ENCODE assay signal across 23 mouse cellular contexts in genomic region chr7:136196424-136197160, GRCm38 (mm10).
DNase-seq lines count a peak whose midpoint lies in the region; ATAC-seq and TF ChIP-seq lines count a peak whose summit lies in the region.
"Had no signal": no experiment of that assay in that cellular context is flagged by ENCODE, and none has a peak within 500 bp of the region (broad histone marks: within the 10 kb centered on the region; RNA-seq: fewer than 3 reads in every experiment).

No protein-coding gene starts in this region.

- H3K27ac ChIP-seq in forebrain, embryonic 12.5 days: no peak overlapping the region
- no peak overlapping the region for H3K27ac ChIP-seq in forebrain, embryonic 10.5 days
- peak overlapping the region; percentile 47; the same call in 1 of the 2 replicates for H3K27ac ChIP-seq in midbrain, embryonic 13.5 days
- no peak overlapping the region for H3K27ac ChIP-seq in midbrain, embryonic 10.5 days (replicated peaks)
- H3K27ac ChIP-seq in hindbrain, postnatal 0 days: no peak overlapping the region
- H3K27ac ChIP-seq in neural tube, embryonic 15.5 days (replicated peaks): no peak overlapping the region
- H3K27ac ChIP-seq: embryonic facial prominence, embryonic 15.5 days; heart, embryonic 10.5 days; kidney, embryonic 15.5 days; limb, embryonic 12.5 days had no signal

- H3K27me3 ChIP-seq in forebrain, embryonic 12.5 days: 0 out of 2 replicates have a peak, but pooled peaks cover 9% of the 10 kb centered on the region
- no peaks in the 10 kb centered on the region for H3K27me3 ChIP-seq in forebrain, embryonic 10.5 days (ENCODE audit: poor library complexity, severe bottlenecking)
- no peaks in the 10 kb centered on the region for H3K27me3 ChIP-seq in midbrain, embryonic 13.5 days
- no peaks in the 10 kb centered on the region for H3K27me3 ChIP-seq in midbrain, embryonic 10.5 days (ENCODE audit: low read depth, poor library complexity, severe bottlenecking)
- H3K27me3 ChIP-seq in hindbrain, postnatal 0 days (ENCODE audit: insufficient read depth, low read length): no peaks in the 10 kb centered on the region
- no peaks in the 10 kb centered on the region for H3K27me3 ChIP-seq in neural tube, embryonic 15.5 days (replicated peaks)
- H3K27me3 ChIP-seq: embryonic facial prominence, embryonic 15.5 days; limb, embryonic 12.5 days had no signal

- peaks cover 22% of the 10 kb centered on the region for H3K4me1 ChIP-seq in forebrain, embryonic 12.5 days
- H3K4me1 ChIP-seq in forebrain, embryonic 10.5 days: no peaks in the 10 kb centered on the region
- peaks cover 34% of the 10 kb centered on the region for H3K4me1 ChIP-seq in midbrain, embryonic 13.5 days (replicated peaks)
- no peaks in the 10 kb centered on the region for H3K4me1 ChIP-seq in midbrain, embryonic 10.5 days
- no peaks in the 10 kb centered on the region for H3K4me1 ChIP-seq in hindbrain, postnatal 0 days (ENCODE audit: insufficient read depth, low read length)
- H3K4me1 ChIP-seq in neural tube, embryonic 15.5 days: peaks cover 12% of the 10 kb centered on the region
- H3K4me1 ChIP-seq: embryonic facial prominence, embryonic 15.5 days; heart, embryonic 10.5 days; kidney, embryonic 15.5 days; limb, embryonic 12.5 days had no signal

- WGBS in forebrain, embryonic 12.5 days: 43% methylated on average over 17 of the region's 17 CpGs
- whole genome bisulfite sequencing in forebrain, embryonic 10.5 days: 91% methylated on average over 17 of the region's 17 CpGs
- 34% methylated on average over 17 of the region's 17 CpGs for WGBS in midbrain, embryonic 13.5 days
- WGBS in midbrain, embryonic 10.5 days: 89% methylated on average over 17 of the region's 17 CpGs
- 34% methylated on average over 17 of the region's 17 CpGs for WGBS in hindbrain, postnatal 0 days
- 33% methylated on average over 17 of the region's 17 CpGs for WGBS in neural tube, embryonic 15.5 days

- ATAC-seq in forebrain, embryonic 12.5 days (ENCODE audit: low FRiP score): no peak
- ATAC-seq in midbrain, embryonic 13.5 days: 0 out of 2 replicates have a peak, but pooled peaks have one; percentile 40
- no peak for ATAC-seq in hindbrain, postnatal 0 days
- no peak for ATAC-seq in neural tube, embryonic 15.5 days (ENCODE audit: low FRiP score)
- ATAC-seq: liver, postnatal 0 days had no signal

- TF ChIP-seq CTCF in hindbrain, postnatal 0 days (IDR thresholded peaks at IDR 0.05; ENCODE audit: low read depth): no peak

- H3K9me3 ChIP-seq in forebrain, embryonic 12.5 days: no peaks in the 10 kb centered on the region
- no peaks in the 10 kb centered on the region for H3K9me3 ChIP-seq in forebrain, embryonic 10.5 days
- no peaks in the 10 kb centered on the region for H3K9me3 ChIP-seq in midbrain, embryonic 13.5 days
- no peaks in the 10 kb centered on the region for H3K9me3 ChIP-seq in midbrain, embryonic 10.5 days (replicated peaks)
- no peaks in the 10 kb centered on the region for H3K9me3 ChIP-seq in hindbrain, postnatal 0 days (ENCODE audit: low read length)
- no peaks in the 10 kb centered on the region for H3K9me3 ChIP-seq in neural tube, embryonic 15.5 days (replicated peaks)
- H3K9me3 ChIP-seq: embryonic facial prominence, embryonic 15.5 days; heart, embryonic 10.5 days; kidney, embryonic 15.5 days; limb, embryonic 12.5 days had no signal

- no peak overlapping the region for H3K9ac ChIP-seq in forebrain, embryonic 12.5 days
- H3K9ac ChIP-seq in midbrain, embryonic 13.5 days (replicated peaks): no peak overlapping the region
- H3K9ac ChIP-seq in hindbrain, postnatal 0 days (replicated peaks; ENCODE audit: low read length): no peak overlapping the region; the same call in 1 of the 2 replicates
- H3K9ac ChIP-seq in neural tube, embryonic 15.5 days (replicated peaks): no peak overlapping the region
- H3K9ac ChIP-seq: embryonic facial prominence, embryonic 15.5 days; kidney, embryonic 15.5 days; limb, embryonic 12.5 days; liver, postnatal 0 days had no signal

- H3K4me3 ChIP-seq in forebrain, embryonic 12.5 days (replicated peaks): no peak overlapping the region
- H3K4me3 ChIP-seq in forebrain, embryonic 10.5 days: no peak overlapping the region
- H3K4me3 ChIP-seq in midbrain, embryonic 13.5 days (replicated peaks): no peak overlapping the region
- no peak overlapping the region for H3K4me3 ChIP-seq in midbrain, embryonic 10.5 days
- H3K4me3 ChIP-seq in hindbrain, postnatal 0 days (ENCODE audit: low read length): 0 out of 2 replicates have a peak overlapping the region, but pooled peaks have one; percentile 3
- no peak overlapping the region for H3K4me3 ChIP-seq in neural tube, embryonic 15.5 days (replicated peaks)
- H3K4me3 ChIP-seq: embryonic facial prominence, embryonic 15.5 days; heart, embryonic 10.5 days; kidney, embryonic 15.5 days; limb, embryonic 12.5 days had no signal

- DNase-seq in forebrain, embryonic 10.5 days (ENCODE audit: extremely low spot score, low spot score): no peak
- no peak for DNase-seq in midbrain, embryonic 10.5 days (ENCODE audit: low spot score)
- no peak for DNase-seq in hindbrain, postnatal 0 days (ENCODE audit: low spot score)
- DNase-seq in urinary bladder, postnatal 36 days (ENCODE audit: low spot score in 2 of 2): no peak
- DNase-seq in heart, adult 9 months (ENCODE audit: low spot score in 2 of 2): no peak
- DNase-seq: adrenal gland, postnatal 10 days; cerebellum, adult 9-10 months; gastrocnemius, postnatal 36 days; kidney, adult 11 months; kidney, postnatal 36 days; liver, postnatal 0 days; lung, postnatal 10 days; retina, postnatal 1 day; right cerebral cortex, postnatal 25 days; spleen, adult 18-20 months had no signal

- H3K4me2 ChIP-seq in forebrain, embryonic 12.5 days: peak overlapping the region; percentile 24
- H3K4me2 ChIP-seq in midbrain, embryonic 13.5 days (replicated peaks): peak overlapping the region; percentile 17
- H3K4me2 ChIP-seq in hindbrain, postnatal 0 days (ENCODE audit: low read depth, low read length): peak overlapping the region; percentile 29
- peak overlapping the region; percentile 31 for H3K4me2 ChIP-seq in neural tube, embryonic 15.5 days
- H3K4me2 ChIP-seq: embryonic facial prominence, embryonic 15.5 days; kidney, embryonic 15.5 days; limb, embryonic 12.5 days; liver, embryonic 11.5 days had no signal

- H3K36me3 ChIP-seq in forebrain, embryonic 12.5 days (replicated peaks): no peaks in the 10 kb centered on the region
- no peaks in the 10 kb centered on the region for H3K36me3 ChIP-seq in forebrain, embryonic 10.5 days (replicated peaks)
- H3K36me3 ChIP-seq in midbrain, embryonic 13.5 days: no peaks in the 10 kb centered on the region
- no peaks in the 10 kb centered on the region for H3K36me3 ChIP-seq in midbrain, embryonic 10.5 days
- H3K36me3 ChIP-seq in hindbrain, postnatal 0 days (ENCODE audit: insufficient read depth, low read length): no peaks in the 10 kb centered on the region
- no peaks in the 10 kb centered on the region for H3K36me3 ChIP-seq in neural tube, embryonic 15.5 days
- H3K36me3 ChIP-seq: embryonic facial prominence, embryonic 15.5 days; heart, embryonic 10.5 days; kidney, embryonic 15.5 days; limb, embryonic 12.5 days had no signal
